In genomic region chr8:110902579-110902965, GRCm38 (mm10) we compare ENCODE assay signal across 8 mouse cellular contexts. TPM values are rescaled to one million over a fixed set of nuclear protein-coding genes. Genes with fewer than 3 reads are reported as not detected.
DNase-seq lines count a peak whose midpoint lies in the region; ATAC-seq and TF ChIP-seq lines count a peak whose summit lies in the region.

No protein-coding gene starts in this region.

- H3K4me3 ChIP-seq in layer of hippocampus, adult 2 months = peak overlapping the region; percentile 74
- H3K4me3 ChIP-seq in forebrain, embryonic 11.5 days (ENCODE audit: low read depth, low read length) = peak overlapping the region; percentile 71
- H3K4me3 ChIP-seq in limb, embryonic 11.5 days (ENCODE audit: low read depth, low read length) = peak overlapping the region; percentile 76
- H3K4me3 ChIP-seq in neural tube, embryonic 13.5 days = peak overlapping the region; percentile 68

- H3K4me1 ChIP-seq in forebrain, embryonic 11.5 days (replicated peaks; ENCODE audit: control insufficient read depth, insufficient read depth, low read length) = no peaks in the 10 kb centered on the region
- no peaks in the 10 kb centered on the region for H3K4me1 ChIP-seq in limb, embryonic 11.5 days (ENCODE audit: control insufficient read depth, insufficient read depth, low read length)
- H3K4me1 ChIP-seq in neural tube, embryonic 13.5 days (replicated peaks) = peaks cover 6% of the 10 kb centered on the region

- H3K27me3 ChIP-seq in forebrain, embryonic 11.5 days (ENCODE audit: control insufficient read depth, insufficient read depth, low read length) = no peaks in the 10 kb centered on the region
- no peaks in the 10 kb centered on the region for H3K27me3 ChIP-seq in limb, embryonic 11.5 days (ENCODE audit: control insufficient read depth, insufficient read depth, low read length)
- H3K27me3 ChIP-seq in neural tube, embryonic 13.5 days = no peaks in the 10 kb centered on the region

- DNase-seq in layer of hippocampus, adult 2 months (ENCODE audit: low spot score in 2 of 2) = no peak
- no peak for DNase-seq in layer of hippocampus, postnatal 10 days (ENCODE audit: low spot score in 2 of 2)
- DNase-seq in forebrain, embryonic 11.5 days (ENCODE audit: low spot score) = no peak
- DNase-seq in limb, embryonic 11.5 days (ENCODE audit: low spot score) = no peak
- no peak for DNase-seq in right cerebral cortex, postnatal 25 days
- DNase-seq in urinary bladder, postnatal 4 days (ENCODE audit: low spot score in 2 of 2) = no peak
- no peak for DNase-seq in thymus, postnatal 4 days

- WGBS in forebrain, embryonic 11.5 days = 63% methylated on average over 2 of the region's 2 CpGs
- 73% methylated on average over 2 of the region's 2 CpGs for WGBS in limb, embryonic 11.5 days
- WGBS in neural tube, embryonic 13.5 days = 61% methylated on average over 2 of the region's 2 CpGs

- no peak for TF ChIP-seq CTCF in layer of hippocampus, adult 2 months (conservative IDR thresholded peaks at IDR 0.05)

- H3K27ac ChIP-seq in layer of hippocampus, adult 2 months = 0 out of 2 replicates have a peak overlapping the region, but pooled peaks have one; percentile 89
- no peak overlapping the region for H3K27ac ChIP-seq in forebrain, embryonic 11.5 days (ENCODE audit: low read depth, low read length)
- no peak overlapping the region for H3K27ac ChIP-seq in limb, embryonic 11.5 days (replicated peaks; ENCODE audit: low read depth, low read length)
- H3K27ac ChIP-seq in neural tube, embryonic 13.5 days (replicated peaks) = no peak overlapping the region

- H3K9ac ChIP-seq in forebrain, embryonic 11.5 days (ENCODE audit: low read length) = no peak overlapping the region
- H3K9ac ChIP-seq in limb, embryonic 11.5 days (ENCODE audit: low read length) = no peak overlapping the region
- H3K9ac ChIP-seq in neural tube, embryonic 13.5 days = no peak overlapping the region

- 0 out of 2 replicates have a peak, but pooled peaks have one; percentile 43 for ATAC-seq in forebrain, embryonic 11.5 days (replicated peaks; ENCODE audit: low FRiP score)
- 0 out of 2 replicates have a peak, but pooled peaks have one; percentile 5 for ATAC-seq in limb, embryonic 11.5 days (ENCODE audit: insufficient number of reproducible peaks, low FRiP score, low TSS enrichment, low read depth)
- ATAC-seq in neural tube, embryonic 13.5 days (ENCODE audit: low read depth) = peak; percentile 28; the same call in 1 of the 2 replicates

- no peaks in the 10 kb centered on the region for H3K9me3 ChIP-seq in forebrain, embryonic 11.5 days (ENCODE audit: control insufficient read depth, low read length)
- no peaks in the 10 kb centered on the region for H3K9me3 ChIP-seq in limb, embryonic 11.5 days (ENCODE audit: control insufficient read depth, low read length)
- H3K9me3 ChIP-seq in neural tube, embryonic 13.5 days = no peaks in the 10 kb centered on the region

- peak overlapping the region; percentile 63 for H3K4me2 ChIP-seq in forebrain, embryonic 11.5 days (ENCODE audit: low read depth, low read length, severe bottlenecking)
- H3K4me2 ChIP-seq in limb, embryonic 11.5 days (ENCODE audit: low read depth, severe bottlenecking) = peak overlapping the region; percentile 18; the same call in 1 of the 2 replicates
- H3K4me2 ChIP-seq in neural tube, embryonic 13.5 days = peak overlapping the region; percentile 67

- H3K36me3 ChIP-seq in forebrain, embryonic 11.5 days (ENCODE audit: control insufficient read depth, insufficient read depth, low read length) = no peaks in the 10 kb centered on the region
- no peaks in the 10 kb centered on the region for H3K36me3 ChIP-seq in limb, embryonic 11.5 days (ENCODE audit: control insufficient read depth, insufficient read depth, low read length)
- H3K36me3 ChIP-seq in neural tube, embryonic 13.5 days = peaks cover 16% of the 10 kb centered on the region

RNA-seq across cellular contexts. Expression of gene Fuk, which starts 0.3 kb away (rescaled TPM):
- total RNA-seq in layer of hippocampus, adult 2 months (2021) = 10 to 100 TPM; 23.5 to 29.0 TPM
- total RNA-seq in layer of hippocampus, postnatal 10 days (2021) = 10 to 100 TPM; 15.2 to 16.4 TPM
- polyA plus RNA-seq in forebrain, embryonic 11.5 days (2014; fragmentation: Nextera tagmentation; extraction: Ambion mirVana) = 9.5 and 11.1 TPM in 2 replicates
- polyA plus RNA-seq in limb, embryonic 11.5 days (2014; fragmentation: Nextera tagmentation; extraction: Ambion mirVana) = 10.2 and 10.7 TPM in 2 replicates
- 6.9 and 8.4 TPM in 2 replicates for polyA plus RNA-seq in neural tube, embryonic 13.5 days (2015; fragmentation: Nextera tagmentation; extraction: Ambion mirVana)

RNA-seq across cellular contexts. Expression of gene St3gal2, which starts 17.1 kb away (rescaled TPM):
- 100 to 1,000 TPM in 1 of 2 experiments, 10 to 100 TPM in 1; 95.1 to 104 TPM for total RNA-seq in layer of hippocampus, adult 2 months (2021)
- 10 to 100 TPM; 84.2 to 88.2 TPM for total RNA-seq in layer of hippocampus, postnatal 10 days (2021)
- polyA plus RNA-seq in forebrain, embryonic 11.5 days (2014; fragmentation: Nextera tagmentation; extraction: Ambion mirVana) = 16.0 and 16.5 TPM in 2 replicates
- polyA plus RNA-seq in limb, embryonic 11.5 days (2014; fragmentation: Nextera tagmentation; extraction: Ambion mirVana) = 19.5 and 22.3 TPM in 2 replicates
- polyA plus RNA-seq in neural tube, embryonic 13.5 days (2015; fragmentation: Nextera tagmentation; extraction: Ambion mirVana) = 24.7 and 25.2 TPM in 2 replicates

RNA-seq across cellular contexts. Expression of gene Sf3b3, which starts 56.0 kb away (rescaled TPM):
- 10 to 100 TPM; 71.1 to 74.7 TPM for total RNA-seq in layer of hippocampus, adult 2 months (2021)
- total RNA-seq in layer of hippocampus, postnatal 10 days (2021) = 10 to 100 TPM; 59.8 to 63.9 TPM
- polyA plus RNA-seq in forebrain, embryonic 11.5 days (2014; fragmentation: Nextera tagmentation; extraction: Ambion mirVana) = 231 and 232 TPM in 2 replicates
- polyA plus RNA-seq in limb, embryonic 11.5 days (2014; fragmentation: Nextera tagmentation; extraction: Ambion mirVana) = 215 and 242 TPM in 2 replicates
- polyA plus RNA-seq in neural tube, embryonic 13.5 days (2015; fragmentation: Nextera tagmentation; extraction: Ambion mirVana) = 93.9 and 112 TPM in 2 replicates

RNA-seq across cellular contexts. Expression of gene Cog4, which starts 56.2 kb away (rescaled TPM):
- total RNA-seq in layer of hippocampus, adult 2 months (2021) = 10 to 100 TPM; 61.4 to 64.0 TPM
- total RNA-seq in layer of hippocampus, postnatal 10 days (2021) = 10 to 100 TPM; 49.4 to 52.1 TPM
- polyA plus RNA-seq in forebrain, embryonic 11.5 days (2014; fragmentation: Nextera tagmentation; extraction: Ambion mirVana) = 63.9 and 64.3 TPM in 2 replicates
- polyA plus RNA-seq in limb, embryonic 11.5 days (2014; fragmentation: Nextera tagmentation; extraction: Ambion mirVana) = 75.6 and 77.1 TPM in 2 replicates
- polyA plus RNA-seq in neural tube, embryonic 13.5 days (2015; fragmentation: Nextera tagmentation; extraction: Ambion mirVana) = 74.2 and 78.9 TPM in 2 replicates
